Mouse (Mus musculus): ENCODE measurements at regions not wholly inside any gene's neighbourhood (a gene's known extent, or its start where the extent isn't known, plus 50 kb on each side); places are given as distances from the start of the nearest gene placed in this dataset.
"Not testable (repeated sequence)": the region's sequence is repeated elsewhere in the genome, so short reads cannot be mapped to it uniquely, and the experiment has no call there.

- intact Hi-C loops (cut with DNase I) = no loop called here
- DNase-seq = no peak
Observed at GRCm38 (mm10) chr8:46355066-46355465, 60.6 kb upstream of the Helt start.

- DNase-seq; intact Hi-C loops (cut with DNase I): not testable (repeated sequence)
Observed at GRCm38 (mm10) chr8:46357961-46358360, 63.5 kb upstream of the Helt start.

DNA sequence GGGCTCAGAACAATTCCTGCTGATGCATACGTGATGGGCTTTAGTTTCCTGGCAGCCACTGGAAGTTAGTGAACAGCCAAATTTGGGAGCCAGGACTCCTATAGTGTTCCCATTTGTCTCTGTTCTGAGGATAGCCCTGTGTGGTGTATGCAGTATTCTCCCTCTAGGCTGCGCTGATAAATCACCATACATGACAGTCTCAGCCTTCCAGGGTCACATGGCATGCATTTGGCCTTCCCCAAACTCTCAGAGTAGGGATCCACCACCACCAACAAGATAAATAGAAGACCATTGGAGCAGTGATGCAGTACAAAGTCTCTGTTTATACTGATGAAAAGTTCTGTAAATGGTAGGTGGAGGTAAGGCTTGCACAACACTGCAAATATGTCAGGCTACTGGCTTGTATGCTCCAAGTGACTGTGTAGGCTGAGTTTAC, 68.4 kb upstream of the Helt start:
- no peak for DNase-seq
- intact Hi-C loops (cut with DNase I) = no loop called here

DNA sequence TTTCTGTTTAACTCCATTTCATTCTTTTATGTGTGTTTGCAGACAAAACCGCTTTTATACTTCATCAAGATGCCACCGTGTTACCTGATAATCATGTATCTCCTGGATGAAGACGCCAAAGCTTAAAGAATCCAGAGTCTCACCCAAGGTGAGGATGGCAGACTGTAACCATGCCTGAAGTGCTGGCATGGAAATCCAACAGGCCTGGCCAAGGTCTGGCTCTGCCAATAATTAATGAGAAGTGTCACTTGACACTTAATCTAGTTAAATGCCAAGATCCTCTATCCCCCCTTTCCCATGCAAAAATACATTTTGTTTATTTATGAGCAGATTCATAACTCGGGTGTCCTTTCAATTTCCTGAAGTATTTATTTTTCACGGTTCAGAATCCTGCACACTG, 71.2 kb upstream of the Helt start:
- no peak for DNase-seq
- intact Hi-C loops (cut with DNase I) = no loop called here

DNA sequence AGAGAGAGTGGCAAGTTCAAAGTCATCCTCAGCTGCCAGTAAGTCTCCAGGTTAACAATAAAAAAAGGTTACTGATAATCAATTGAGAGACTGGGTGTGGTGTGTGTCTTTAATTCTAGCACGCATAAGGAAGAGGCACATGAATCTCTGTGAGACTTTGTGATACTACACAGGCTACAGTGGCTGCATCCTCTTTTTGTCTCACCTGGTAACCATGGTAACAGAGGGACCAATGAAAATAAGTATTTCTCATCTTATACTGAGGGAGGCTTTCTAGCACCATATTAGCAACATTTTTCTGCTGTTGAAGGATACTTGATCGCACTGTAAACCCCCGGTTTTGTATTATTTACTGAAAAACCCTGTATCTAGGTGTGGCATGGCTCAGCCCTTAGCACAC, 72.7 kb upstream of the Helt start:
- intact Hi-C loops (cut with DNase I) = no loop called here
- no peak for DNase-seq

DNA sequence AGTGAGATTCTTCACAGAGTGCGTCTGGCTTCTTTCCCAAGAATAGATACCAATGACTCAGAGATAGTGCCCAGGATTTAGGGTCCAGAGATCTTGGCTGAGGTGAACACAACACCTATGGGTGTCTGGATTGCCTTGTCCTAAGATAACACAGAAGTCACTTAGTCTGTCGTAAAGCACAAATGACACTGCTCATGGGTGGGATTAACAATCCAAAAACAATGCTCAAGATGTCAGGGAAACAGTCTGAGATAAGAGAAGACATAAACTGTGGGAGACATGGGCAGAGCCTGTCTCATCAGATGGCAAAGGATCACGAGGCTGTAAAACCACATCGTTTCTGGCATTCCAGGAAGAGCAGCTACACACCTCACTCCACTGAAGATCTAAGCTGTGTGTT, 79.6 kb upstream of the Helt start:
- DNase-seq = no peak
- intact Hi-C loops (cut with DNase I) = no loop called here

DNA sequence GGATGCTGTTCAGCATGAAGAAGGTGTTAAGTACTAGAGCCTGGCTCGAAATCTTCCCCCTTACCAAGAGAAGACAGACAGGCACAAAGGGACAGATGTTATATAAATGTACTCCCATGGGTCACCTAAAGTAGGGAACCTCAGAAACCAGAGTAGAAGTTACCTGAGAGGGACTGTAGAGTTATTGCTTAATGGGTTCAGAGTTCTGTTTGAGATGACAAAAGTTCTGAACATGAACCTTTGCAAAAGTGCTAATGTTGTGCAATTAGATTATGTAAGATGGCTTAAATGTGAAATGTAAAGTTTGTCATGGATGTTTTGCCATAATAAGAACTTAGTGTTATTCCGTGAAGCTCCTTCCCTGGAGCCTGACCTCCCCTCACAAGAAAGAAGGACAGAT, 81.5 kb upstream of the Helt start:
- no peak for DNase-seq
- intact Hi-C loops (cut with DNase I) = no loop called here

GRCm38 (mm10) chr8:46384926-46385325, 85.9 kb upstream of the Acsl1 start:
- intact Hi-C loops (cut with DNase I) = no loop called here
- DNase-seq = no peak

- DNase-seq = no peak
- intact Hi-C loops (cut with DNase I) = no loop called here
Observed at GRCm38 (mm10) chr8:46385806-46386205, 85.0 kb upstream of the Acsl1 start.

DNA sequence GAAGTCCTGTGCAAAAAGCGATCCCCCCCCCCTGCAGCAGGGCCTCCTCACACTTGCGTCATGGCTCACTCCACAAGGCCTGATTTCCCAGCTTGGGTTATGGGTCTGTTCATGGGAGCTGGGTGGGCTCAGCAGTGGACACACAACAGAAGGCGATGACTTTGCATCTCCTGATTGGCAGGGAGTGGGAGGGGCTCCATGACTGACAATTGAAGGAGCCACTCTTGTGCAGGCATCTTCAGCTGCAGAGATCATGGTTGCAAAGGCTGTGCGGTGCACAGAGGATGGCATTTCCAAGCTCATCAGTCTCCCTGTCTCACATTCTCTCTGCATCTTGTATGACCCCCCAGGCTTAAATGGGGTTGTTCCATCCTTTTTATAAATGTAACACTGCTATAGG, 84.3 kb upstream of the Acsl1 start:
- intact Hi-C loops (cut with DNase I) = no loop called here
- no peak for DNase-seq

DNA sequence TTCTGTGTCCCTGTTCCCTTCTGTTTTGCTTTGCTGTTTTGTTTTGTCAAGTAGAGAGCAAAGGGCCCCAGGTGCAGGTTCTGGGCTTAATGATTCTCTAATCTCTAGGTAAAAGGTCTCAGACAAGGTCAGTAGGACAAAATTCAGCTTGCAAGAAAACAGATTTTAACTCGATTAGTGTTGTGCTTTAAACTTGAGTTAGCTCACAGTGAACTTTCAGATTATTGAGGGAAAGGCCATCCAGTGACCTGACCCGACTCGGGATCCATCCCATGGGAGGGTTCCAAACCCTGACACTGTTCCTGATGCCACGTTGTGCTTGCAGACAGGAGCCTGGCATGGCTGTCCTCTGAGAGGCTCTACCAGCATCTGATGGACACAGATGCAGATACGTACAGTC, 83.8 kb upstream of the Acsl1 start:
- intact Hi-C loops (cut with DNase I) = no loop called here
- no peak for DNase-seq

DNA sequence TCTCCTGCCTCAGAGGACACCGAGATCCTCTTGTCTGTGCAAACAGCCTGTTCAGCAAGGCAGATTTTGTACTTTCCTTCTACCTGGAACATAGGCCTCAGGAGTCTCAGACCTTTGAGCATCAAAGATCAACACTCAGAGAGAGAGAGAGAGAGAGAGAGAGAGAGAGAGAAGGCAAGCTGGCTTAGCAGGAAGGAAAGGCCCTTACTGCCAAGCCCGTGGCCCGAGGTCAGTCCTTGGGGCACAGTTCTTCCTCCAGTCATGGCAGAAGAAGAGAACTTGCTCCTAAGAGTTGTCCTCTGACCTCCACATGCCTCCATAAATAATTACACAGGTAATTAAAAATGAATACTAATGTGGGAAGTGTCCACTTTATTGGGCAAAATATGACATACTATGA, 82.4 kb upstream of the Acsl1 start:
- intact Hi-C loops (cut with DNase I) = no loop called here
- no peak for DNase-seq

DNA sequence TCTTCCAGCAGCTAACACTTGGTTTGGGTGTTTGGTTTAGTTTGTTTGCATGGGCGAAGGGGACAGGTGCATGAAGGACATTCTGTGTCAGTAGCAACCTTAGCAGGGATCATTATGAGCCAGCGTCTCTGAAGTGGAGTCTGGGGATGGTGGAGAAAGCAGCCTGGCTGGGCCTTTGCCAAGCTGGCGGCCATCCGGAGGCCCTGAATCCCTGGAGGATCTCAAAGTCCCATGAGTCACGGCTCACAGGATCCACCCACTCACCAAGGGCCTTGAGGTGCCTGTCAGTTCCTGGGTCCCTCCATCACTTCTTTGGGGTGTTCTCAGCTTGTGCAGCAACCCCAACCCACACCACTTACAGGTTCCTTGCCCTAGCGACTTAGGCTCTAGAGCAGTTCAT, 80.4 kb upstream of the Acsl1 start:
- peak in 1 of 2 experiments; percentile 12 for DNase-seq
- intact Hi-C loops (cut with DNase I) = no loop called here

DNA sequence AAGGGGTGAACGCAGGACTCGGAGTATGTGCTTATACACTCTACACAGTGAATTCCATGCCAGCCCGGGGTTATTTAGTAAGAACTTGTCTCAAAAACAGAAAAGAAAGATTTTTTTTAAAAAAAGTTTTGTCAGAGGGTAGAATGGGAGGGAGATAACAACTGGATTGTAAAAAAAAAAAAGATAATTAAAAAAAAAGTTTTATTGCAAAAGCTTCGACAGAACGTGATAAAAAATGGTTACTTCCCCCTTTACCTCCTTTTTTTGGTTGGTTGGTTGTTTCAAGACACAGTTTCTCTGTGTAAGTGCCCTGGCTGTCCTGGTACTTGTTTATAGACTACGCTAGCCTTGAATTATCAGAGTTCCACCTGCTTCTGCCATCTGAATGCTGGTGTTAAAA, 79.2 kb upstream of the Acsl1 start:
- no peak for DNase-seq
- intact Hi-C loops (cut with DNase I) = no loop called here

DNA sequence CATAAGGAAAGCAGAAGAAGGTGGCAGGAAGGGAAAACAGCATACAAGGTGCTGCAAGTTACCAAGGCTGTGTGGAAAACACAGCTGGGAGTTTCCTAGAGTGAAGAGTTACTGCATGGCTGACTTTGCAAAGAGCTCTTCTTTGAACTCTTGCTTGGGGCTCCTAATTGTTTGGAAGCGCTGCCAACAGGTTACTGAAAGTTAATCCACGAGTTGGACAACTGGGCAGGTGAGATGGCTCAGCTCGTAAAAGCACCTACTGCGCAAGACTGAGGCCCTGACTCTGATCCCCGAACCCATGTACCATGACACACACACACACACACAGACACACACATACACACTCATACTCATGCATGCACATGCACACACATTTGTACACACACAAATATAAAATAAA, 77.5 kb upstream of the Acsl1 start:
- intact Hi-C loops (cut with DNase I) = no loop called here
- DNase-seq = no peak

DNA sequence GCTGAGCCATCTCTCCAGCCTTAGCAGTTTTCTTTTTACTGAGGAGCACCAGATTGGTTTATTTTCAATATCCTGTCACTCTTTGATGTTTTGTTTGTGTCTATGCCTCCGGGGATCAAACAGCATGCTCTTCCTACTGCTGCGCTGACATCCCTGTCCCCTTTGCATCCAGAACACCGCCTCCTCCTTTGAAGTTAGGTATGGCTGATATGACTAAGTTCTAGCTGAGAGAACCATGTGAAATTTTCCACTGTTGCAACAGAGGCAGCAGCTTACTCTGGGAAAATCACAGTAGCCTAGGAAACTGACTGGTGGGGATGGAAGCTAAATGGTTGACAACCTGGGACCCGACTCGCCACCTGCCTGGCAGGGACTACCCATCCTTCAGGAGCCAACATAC, 76.1 kb upstream of the Acsl1 start:
- intact Hi-C loops (cut with DNase I) = no loop called here
- no peak for DNase-seq

GRCm38 (mm10) chr8:46395348-46395747, 75.5 kb upstream of the Acsl1 start:
- DNase-seq = no peak
- intact Hi-C loops (cut with DNase I) = no loop called here

GRCm38 (mm10) chr8:46397081-46397480, 73.8 kb upstream of the Acsl1 start:
- no peak for DNase-seq
- intact Hi-C loops (cut with DNase I) = no loop called here

DNA sequence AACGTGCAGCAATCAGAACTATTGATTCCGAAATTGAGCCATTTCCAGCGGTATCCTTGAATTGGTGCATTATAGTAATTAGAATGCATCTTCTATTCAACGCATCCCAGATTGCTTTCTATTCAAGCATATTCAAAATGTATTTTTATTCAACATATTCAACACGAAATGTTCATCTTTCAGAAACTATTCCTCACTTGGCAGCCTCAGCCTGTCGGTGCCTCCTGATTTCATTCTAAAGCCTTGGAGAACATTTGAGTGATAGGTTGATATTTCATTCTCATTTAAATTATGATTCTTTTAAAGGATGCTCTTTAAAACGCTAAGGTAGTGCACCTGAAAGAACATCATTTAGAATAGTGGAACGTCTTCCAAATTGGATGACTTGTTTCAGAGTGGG, 73.1 kb upstream of the Acsl1 start:
- no peak for DNase-seq
- intact Hi-C loops (cut with DNase I) = no loop called here

GRCm38 (mm10) chr8:46400595-46400994, 70.2 kb upstream of the Acsl1 start:
- intact Hi-C loops (cut with DNase I) = no loop called here
- no peak for DNase-seq

- no peak for DNase-seq
- intact Hi-C loops (cut with DNase I) = no loop called here
Observed at GRCm38 (mm10) chr8:46403877-46404560, 66.8 kb upstream of the Acsl1 start.

- DNase-seq = no peak
- intact Hi-C loops (cut with DNase I) = no loop called here
Observed at GRCm38 (mm10) chr8:46408886-46409285, 62.0 kb upstream of the Acsl1 start.

GRCm38 (mm10) chr8:46409296-46409695, 61.5 kb upstream of the Acsl1 start:
- no peak for DNase-seq
- intact Hi-C loops (cut with DNase I) = no loop called here

Measured in heart, postnatal 10 days (tissue).